Mouse (Mus musculus) frontal cortex, postnatal 10 days (tissue): ENCODE measurements around the gene Pla1a.

Source experiments
- DNase-seq, 2 experiments: peaks; one replicate each; pipeline ENCODE4 v3.0.0; 2022; ENCODE audit warnings: low spot score in 2 of 2, mixed read lengths in 1 of 2

Gene Pla1a

GRCm38 (mm10) chr16:38369000-38369399, 63.9 kb downstream of the Pla1a start:
- no peak for DNase-seq

- peak; percentile 41 to 72 for DNase-seq
Measured at GRCm38 (mm10) chr16:38368336-38368735, 64.6 kb downstream of the Pla1a start.

DNA sequence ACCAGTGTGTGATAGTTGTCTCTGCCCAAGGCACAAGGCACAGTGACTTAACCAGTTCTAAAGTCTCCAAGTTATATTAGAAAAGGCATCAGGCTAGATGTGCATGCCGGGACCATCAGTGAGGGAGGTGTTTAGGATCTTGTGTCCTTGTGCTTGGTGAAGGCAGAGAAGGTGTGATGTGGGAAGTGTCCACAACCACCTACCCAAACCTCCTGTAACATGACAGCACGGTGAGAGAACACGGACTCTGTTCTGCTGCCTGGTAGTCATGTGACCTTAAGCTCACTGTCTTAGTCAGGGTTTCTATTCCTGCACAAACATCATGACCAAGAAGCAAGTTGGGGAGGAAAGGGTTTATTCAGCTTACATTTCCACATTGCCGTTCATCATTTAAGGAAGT, 66.7 kb downstream of the Pla1a start:
- DNase-seq, result no peak

DNA sequence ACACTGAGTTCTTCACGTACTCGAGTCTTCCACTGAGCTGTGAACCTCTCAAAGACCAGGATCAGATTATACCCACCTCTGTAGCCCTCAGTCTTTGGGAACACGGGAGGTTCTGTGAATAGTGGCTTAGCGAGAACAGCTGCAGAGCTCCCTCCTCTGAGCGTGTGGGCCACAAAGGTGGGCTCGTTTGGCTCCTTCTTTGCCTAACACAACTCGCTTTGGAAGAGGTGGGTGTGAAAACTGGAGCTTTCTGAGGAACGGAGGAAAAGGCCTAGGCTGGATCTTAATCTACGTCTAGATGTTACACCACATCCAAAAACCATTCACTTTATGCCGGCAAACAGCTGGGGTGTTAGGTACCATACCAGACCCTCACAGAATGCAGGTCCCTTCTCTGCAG, 67.6 kb downstream of the Pla1a start:
- no peak for DNase-seq

DNA sequence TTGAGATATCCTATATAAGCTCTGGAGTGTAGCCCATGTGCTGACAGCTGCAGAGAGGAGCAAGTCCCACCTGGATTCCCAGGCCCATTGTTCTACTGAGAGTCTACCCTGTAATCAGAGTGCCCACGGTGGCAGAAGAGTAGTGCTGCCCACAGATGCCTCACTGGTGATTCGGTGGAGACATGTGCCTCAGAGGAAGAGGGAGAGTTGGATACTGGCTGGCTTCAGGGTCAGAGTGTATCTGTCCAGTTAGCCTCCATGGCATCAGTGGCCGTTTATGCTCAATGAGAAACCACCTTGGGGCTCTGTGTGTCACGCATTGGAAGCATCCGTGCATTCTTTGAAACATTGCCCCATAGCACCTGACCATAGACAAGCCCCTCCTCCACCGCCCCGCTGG, 69.3 kb downstream of the Pla1a start:
- DNase-seq, result no peak

- DNase-seq, result no peak
Measured at GRCm38 (mm10) chr16:38363256-38363595, 69.7 kb downstream of the Pla1a start.

GRCm38 (mm10) chr16:38362493-38363255, 70.3 kb downstream of the Pla1a start:
- DNase-seq, result no peak

DNA sequence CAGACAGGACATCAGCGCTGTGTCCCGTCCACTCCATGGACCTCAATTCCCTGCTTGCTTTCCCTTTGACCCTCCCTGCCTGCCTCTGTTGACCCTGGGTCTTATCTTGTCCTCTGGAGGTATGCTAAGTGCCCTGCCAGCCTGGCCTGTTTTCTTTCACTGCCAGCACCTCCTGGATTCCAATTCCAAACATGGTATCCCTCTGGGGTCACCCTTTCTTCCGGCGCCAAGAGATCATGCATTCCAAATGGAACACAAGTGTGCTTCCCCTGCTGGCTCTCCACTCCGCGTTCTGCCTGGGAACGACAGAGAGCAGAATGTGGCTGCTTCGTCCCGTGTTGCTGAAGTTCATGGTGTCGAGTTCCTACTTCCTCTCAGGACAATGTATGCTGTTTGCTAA, 71.0 kb downstream of the Pla1a start, which contains the start of gene Popdc2:
Popdc2 (plus strand) TSS at position 277 of the 400 bp plus-strand sequence.
- DNase-seq, result no peak

DNA sequence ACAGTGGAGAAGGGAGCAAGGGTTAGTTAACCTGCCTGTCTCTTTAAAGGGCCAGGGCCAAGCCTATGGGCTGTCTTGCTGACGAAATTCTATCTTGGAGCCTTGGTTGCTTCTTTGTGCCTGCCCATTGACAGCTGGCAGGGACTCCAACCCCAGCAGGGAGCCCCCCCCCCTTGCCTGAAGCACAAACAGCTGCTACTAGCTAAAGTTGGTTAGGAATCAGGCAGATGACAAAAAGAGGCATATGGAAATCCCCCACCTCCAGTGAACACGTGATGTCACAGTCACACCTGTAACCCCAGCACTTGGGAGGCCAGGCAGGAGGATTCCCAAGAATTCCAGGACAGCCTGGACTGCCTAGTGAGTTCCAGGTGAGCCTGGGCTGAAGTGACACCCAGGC, 72.6 kb downstream of the Pla1a start:
- DNase-seq, result no peak

GRCm38 (mm10) chr16:38359857-38360256, 73.1 kb downstream of the Pla1a start:
- DNase-seq, result no peak

DNA sequence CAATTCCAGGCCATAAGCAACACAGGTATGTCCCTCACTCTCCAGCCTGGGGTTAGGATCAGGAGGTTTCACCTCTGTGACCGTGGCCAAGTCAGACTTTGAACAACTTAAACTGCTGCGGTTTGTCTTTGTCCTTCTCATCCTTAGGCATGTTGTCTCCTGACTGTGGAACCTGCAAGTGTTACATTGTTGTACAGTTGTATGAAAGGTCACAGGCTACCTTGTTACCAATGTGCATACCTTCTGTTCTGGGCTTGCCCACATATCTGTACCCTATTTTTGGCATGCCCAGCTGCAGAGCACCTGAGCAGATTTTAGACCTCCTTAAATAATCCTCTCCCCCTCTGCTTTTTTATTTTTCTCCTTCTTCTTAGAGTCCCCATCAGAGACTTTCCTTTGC, 73.7 kb downstream of the Pla1a start:
- DNase-seq, result no peak

GRCm38 (mm10) chr16:38358256-38358812, 74.6 kb downstream of the Pla1a start:
- DNase-seq, result no peak

GRCm38 (mm10) chr16:38354185-38354913, 78.6 kb downstream of the Pla1a start:
- no peak for DNase-seq

- DNase-seq, result no peak
Measured at GRCm38 (mm10) chr16:38353642-38354041, 79.3 kb downstream of the Pla1a start.

GRCm38 (mm10) chr16:38352851-38353250, 80.1 kb downstream of the Pla1a start:
- no peak for DNase-seq

- DNase-seq, result no peak
Measured at GRCm38 (mm10) chr16:38352031-38352430, 80.9 kb downstream of the Pla1a start.

- no peak for DNase-seq
Measured at GRCm38 (mm10) chr16:38350939-38351338, 82.0 kb downstream of the Pla1a start.

DNA sequence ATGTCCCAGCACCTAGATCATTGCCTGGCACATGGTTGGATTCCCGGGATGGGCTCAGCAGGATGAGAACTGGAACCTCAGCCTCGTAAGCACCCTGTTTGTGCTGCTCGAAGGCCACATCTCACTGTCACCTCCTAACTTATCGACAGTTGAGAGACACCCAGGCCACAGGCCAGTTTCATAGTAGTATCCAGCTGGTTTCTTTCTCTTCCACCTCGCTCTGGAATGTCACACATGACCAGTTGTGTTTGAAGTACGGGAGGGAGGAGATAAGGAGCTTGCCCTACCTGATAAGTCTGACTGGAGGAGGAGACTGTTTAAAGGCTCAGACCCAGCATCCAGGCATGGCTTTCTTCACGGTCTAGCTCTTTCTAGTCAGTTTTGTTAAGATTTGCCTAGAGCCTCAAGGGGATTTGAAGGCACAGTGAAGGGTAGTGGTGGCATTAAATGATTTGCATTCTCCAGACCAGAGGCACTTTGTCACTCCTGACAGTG, 82.5 kb downstream of the Pla1a start:
- no peak for DNase-seq

GRCm38 (mm10) chr16:38349881-38350280, 83.1 kb downstream of the Pla1a start:
- no peak for DNase-seq

DNA sequence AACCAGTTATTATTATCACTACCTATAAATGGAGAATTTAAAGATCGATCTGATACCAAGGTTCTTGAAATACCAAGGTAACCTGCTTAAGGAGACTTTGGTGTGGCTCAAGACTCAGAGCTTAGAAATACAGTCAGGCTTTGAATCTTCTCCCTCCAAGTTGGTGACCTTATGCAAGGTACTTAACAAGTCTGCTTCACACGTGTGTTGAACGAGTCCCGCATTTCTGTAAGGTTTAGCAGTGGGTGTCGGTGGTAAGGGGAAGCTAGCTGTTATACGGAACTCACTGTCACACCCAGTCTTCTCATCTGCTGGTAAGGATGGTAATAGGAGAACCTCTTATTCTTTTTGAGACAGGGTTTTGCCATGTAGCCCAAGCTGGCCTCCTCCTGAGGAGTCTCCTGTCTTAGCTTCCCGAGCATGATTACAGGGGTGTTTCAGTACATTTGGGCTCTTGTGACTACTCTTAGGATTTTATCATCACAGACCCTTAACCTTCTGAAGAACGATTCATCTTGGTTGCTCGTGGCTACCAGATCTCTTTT, 84.7 kb downstream of the Pla1a start:
- DNase-seq, result no peak

DNA sequence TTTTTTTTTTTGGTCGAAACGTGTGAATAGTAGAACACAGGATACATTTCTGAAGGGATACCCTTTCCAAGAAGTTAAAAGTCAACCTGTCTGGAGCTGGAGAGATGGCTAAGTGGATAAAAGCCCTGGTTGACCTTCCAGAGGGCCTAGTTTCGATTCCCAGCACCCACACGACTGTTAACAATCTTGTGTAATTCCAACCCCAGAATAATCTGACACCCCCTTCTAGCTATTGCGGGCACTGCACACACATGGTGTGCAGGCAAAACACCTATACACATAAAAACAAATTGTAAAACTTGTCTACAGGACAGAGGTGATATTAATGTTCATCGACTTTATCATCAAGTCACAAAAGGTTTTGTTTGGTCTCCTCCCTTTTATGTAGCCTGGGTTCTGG, 85.4 kb downstream of the Pla1a start:
- DNase-seq, result no peak

DNA sequence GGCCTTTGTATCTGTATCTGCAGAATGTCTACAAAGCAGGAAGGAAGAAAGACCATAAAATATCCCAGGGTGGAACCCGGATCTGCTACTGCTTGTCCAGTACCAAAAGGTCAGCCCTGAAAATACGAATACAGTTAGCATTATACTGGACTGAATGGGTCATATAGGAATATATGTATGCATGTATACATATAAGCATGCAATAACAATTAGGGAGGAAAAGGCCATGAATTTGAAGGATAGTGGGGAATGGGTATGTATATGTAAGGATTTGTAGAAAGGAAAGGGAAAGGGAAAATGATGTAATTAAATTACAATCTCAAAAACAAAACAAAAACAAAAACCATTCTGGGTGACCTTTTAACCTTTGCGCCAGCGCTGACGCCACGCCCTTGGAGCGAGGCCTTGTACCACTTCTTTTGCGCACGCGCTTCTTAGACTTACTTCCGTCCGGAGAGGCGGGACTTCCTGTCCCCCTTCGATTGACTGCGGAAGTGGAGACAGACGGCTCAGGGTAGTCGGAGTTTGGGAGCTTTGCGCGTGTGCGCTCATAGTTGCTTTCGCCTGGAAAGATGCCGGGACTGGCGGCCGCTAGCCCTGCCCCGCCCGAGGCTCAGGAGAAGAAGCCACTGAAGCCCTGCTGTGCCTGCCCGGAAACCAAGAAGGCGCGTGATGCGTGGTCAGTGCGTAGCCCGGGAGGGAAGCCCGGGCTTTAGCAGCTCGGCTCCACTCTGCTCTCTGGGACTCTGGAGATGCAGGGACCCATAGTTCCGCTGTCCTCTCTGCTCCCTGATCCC, 86.2 kb downstream of the Pla1a start, which contains the start of the genes Cox17 and Gm21987:
Cox17 (plus strand) TSS at position 463 of the 797 bp plus-strand sequence.
Gm21987 (plus strand) TSS at position 512 of the 797 bp plus-strand sequence.
- DNase-seq, result peak; percentile 90
